25 mouse cellular contexts compared by ENCODE assay signal in genomic region chr12:70702473-70702872, GRCm38 (mm10).
"Had no signal": no experiment of that assay in that cellular context is flagged by ENCODE, and none has a peak within 500 bp of the region (broad histone marks: within the 10 kb centered on the region; RNA-seq: fewer than 3 reads in every experiment).

No protein-coding gene starts in this region.

- H3K4me2 ChIP-seq: heart, embryonic 12.5 days; hindbrain, embryonic 13.5 days; hindbrain, embryonic 15.5 days; kidney, embryonic 15.5 days; limb, embryonic 13.5 days; limb, embryonic 15.5 days; liver, embryonic 12.5 days had no signal

- DNase-seq: gastrocnemius, adult 2 months; gastrocnemius, postnatal 10 days; gastrocnemius, postnatal 25 days; heart, adult 18-20 months; heart, postnatal 10 days; heart, postnatal 36 days; kidney, adult 11 months; kidney, adult 2 months; kidney, adult 9 months; kidney, postnatal 14 days; kidney, postnatal 36 days; layer of hippocampus, adult 9-11 months; layer of hippocampus, postnatal 36 days; left cerebral cortex, postnatal 4 days had no signal

- H3K4me3 ChIP-seq: gastrocnemius, adult 2 months; heart, embryonic 10.5 days; heart, embryonic 12.5 days; hindbrain, embryonic 13.5 days; hindbrain, embryonic 15.5 days; kidney, embryonic 15.5 days; limb, embryonic 13.5 days; limb, embryonic 15.5 days; liver, embryonic 12.5 days had no signal

- H3K27ac ChIP-seq: gastrocnemius, adult 2 months; heart, embryonic 10.5 days; hindbrain, embryonic 13.5 days; hindbrain, embryonic 15.5 days; hindbrain, postnatal 0 days; kidney, embryonic 15.5 days; kidney, postnatal 0 days; limb, embryonic 13.5 days; limb, embryonic 15.5 days; liver, embryonic 12.5 days had no signal

- H3K9me3 ChIP-seq: heart, embryonic 10.5 days; heart, embryonic 12.5 days; hindbrain, embryonic 13.5 days; hindbrain, embryonic 15.5 days; kidney, embryonic 15.5 days; limb, embryonic 13.5 days; limb, embryonic 15.5 days; liver, embryonic 12.5 days had no signal

- H3K9ac ChIP-seq: heart, embryonic 12.5 days; hindbrain, embryonic 13.5 days; hindbrain, embryonic 15.5 days; kidney, embryonic 15.5 days; limb, embryonic 13.5 days; limb, embryonic 15.5 days; liver, embryonic 12.5 days had no signal

- H3K36me3 ChIP-seq: heart, embryonic 10.5 days; heart, embryonic 12.5 days; hindbrain, embryonic 13.5 days; hindbrain, embryonic 15.5 days; kidney, embryonic 15.5 days; limb, embryonic 13.5 days; limb, embryonic 15.5 days; liver, embryonic 12.5 days had no signal

- ATAC-seq: hindbrain, postnatal 0 days; intestine, embryonic 16.5 days; liver, embryonic 12.5 days had no signal

- H3K4me1 ChIP-seq: hindbrain, embryonic 13.5 days; hindbrain, embryonic 15.5 days; kidney, embryonic 15.5 days; liver, embryonic 12.5 days had no signal

- H3K27me3 ChIP-seq: heart, embryonic 12.5 days; hindbrain, embryonic 13.5 days; hindbrain, embryonic 15.5 days; kidney, embryonic 15.5 days; limb, embryonic 13.5 days; limb, embryonic 15.5 days; liver, embryonic 12.5 days had no signal
